Mouse (Mus musculus) gastrocnemius, postnatal 4 days (tissue): ENCODE results near the gene Nos2. TPM values are rescaled to one million over a fixed set of nuclear protein-coding genes. Genes with fewer than 3 reads are reported as not detected.
"Not testable (repeated sequence)": the region's sequence is repeated elsewhere in the genome, so short reads cannot be mapped to it uniquely, and the experiment has no call there.

Source experiments
- DNase-seq, 2 experiments: peaks; one replicate each; pipeline ENCODE4 v3.0.0; 2021 to 2022; ENCODE audit warnings: low spot score in 2 of 2, mixed read lengths in 2 of 2
- total RNA-seq, 2 experiments: library from RNA; stranded (reverse); gene quantifications; 2 replicates each; pipeline ENCODE4 v1.2.3; 2021

The Nos2 gene
- total RNA-seq, 2 experiments from 2014 or later, result 4.5 to 4.6 TPM

GRCm38 (mm10) chr11:78986311-78987002, 65.9 kb downstream of the Nos2 start:
- DNase-seq, result no peak

- not testable (repeated sequence) for DNase-seq
Measured at GRCm38 (mm10) chr11:78989206-78989605, 68.6 kb downstream of the Nos2 start.

- DNase-seq, result no peak
Measured at GRCm38 (mm10) chr11:78990096-78990495, 69.5 kb downstream of the Nos2 start.

- DNase-seq, result not testable (repeated sequence)
Measured at GRCm38 (mm10) chr11:78990875-78991543, 70.4 kb downstream of the Nos2 start.

- DNase-seq, result no peak
Measured at GRCm38 (mm10) chr11:78999118-78999517, 78.5 kb downstream of the Nos2 start.

- no peak for DNase-seq
Measured at GRCm38 (mm10) chr11:79001871-79002270, 81.3 kb downstream of the Nos2 start.

GRCm38 (mm10) chr11:79002551-79002951, 82.0 kb downstream of the Nos2 start:
- no peak for DNase-seq

GRCm38 (mm10) chr11:79003053-79003768, 82.6 kb downstream of the Nos2 start:
- DNase-seq, result no peak

- no peak for DNase-seq
Measured at GRCm38 (mm10) chr11:79003769-79004638, 83.4 kb downstream of the Nos2 start.

GRCm38 (mm10) chr11:79005578-79006394, 85.2 kb downstream of the Nos2 start:
- peak in 1 of 2 experiments; percentile 10 for DNase-seq

GRCm38 (mm10) chr11:79006417-79006816, 85.8 kb downstream of the Nos2 start:
- DNase-seq, result no peak

- not testable (repeated sequence) for DNase-seq
Measured at GRCm38 (mm10) chr11:79007356-79007755, 86.8 kb downstream of the Nos2 start.

- DNase-seq, result peak in 1 of 2 experiments; percentile 11
Measured at GRCm38 (mm10) chr11:79008007-79008775, 87.6 kb downstream of the Nos2 start.

GRCm38 (mm10) chr11:79008891-79009290, 88.3 kb downstream of the Nos2 start:
- peak in 1 of 2 experiments; percentile 9 for DNase-seq

Other genes starting within 250 kb of the Nos2 start
- gene Nlk, start 223.4 kb upstream of the Nos2 start, total RNA-seq, result 10 to 100 TPM in 1 of 2 experiments, 1 to 10 TPM in 1; 7.6 to 10.5 TPM
- 10 to 100 TPM; 17.2 to 17.7 TPM for gene Ccnq, start 169.1 kb upstream of the Nos2 start, total RNA-seq
- 10 to 100 TPM in 1 of 2 experiments, 1 to 10 TPM in 1; 8.1 to 14.0 TPM for gene Lyrm9, start 94.2 kb upstream of the Nos2 start, total RNA-seq
- gene Lgals9, start 64.2 kb downstream of the Nos2 start, total RNA-seq, result 10 to 100 TPM; 29.9 to 31.8 TPM
- gene Ksr1, start 225.6 kb downstream of the Nos2 start, total RNA-seq, result 100 to 1,000 TPM; 120 to 144 TPM